Mouse (Mus musculus): ENCODE data around the gene Gm20388. TPM values are rescaled to one million over a fixed set of nuclear protein-coding genes. Genes with fewer than 3 reads are reported as not detected.

Gene Gm20388
- polyA plus RNA-seq, 1 experiment from 2014 or later, result not detected

GRCm38 (mm10) chr8:122637230-122637629 is 2726.6 kb downstream of the Gm20388 start:
- H3K27me3 ChIP-seq (replicated peaks; ENCODE audit: control insufficient read depth, insufficient read depth, low read length), result no peaks in the 10 kb centered on the region
- H3K27ac ChIP-seq (ENCODE audit: low read depth, low read length), result peak overlapping the region; percentile 79; the same call in 1 of the 2 replicates
- TF ChIP-seq CTCF (IDR thresholded peaks at IDR 0.05; ENCODE audit: low read depth), result no peak
- H3K36me3 ChIP-seq (ENCODE audit: control insufficient read depth, insufficient read depth), result peaks cover 16% of the 10 kb centered on the region; the same call in 1 of the 2 replicates
- 70% methylated on average over 9 of the region's 9 CpGs for WGBS
- no peak overlapping the region for H3K4me2 ChIP-seq (replicated peaks; ENCODE audit: low read depth)
- ATAC-seq, result no peak
- no peak overlapping the region for H3K4me3 ChIP-seq (ENCODE audit: low read depth, low read length)
- H3K4me1 ChIP-seq (replicated peaks; ENCODE audit: control insufficient read depth, insufficient read depth, low read length), result peaks cover 19% of the 10 kb centered on the region; the same call in 1 of the 2 replicates
- H3K9me3 ChIP-seq (ENCODE audit: control insufficient read depth), result no peaks in the 10 kb centered on the region
- H3K9ac ChIP-seq (ENCODE audit: low read depth, low read length), result no peak overlapping the region

DNA sequence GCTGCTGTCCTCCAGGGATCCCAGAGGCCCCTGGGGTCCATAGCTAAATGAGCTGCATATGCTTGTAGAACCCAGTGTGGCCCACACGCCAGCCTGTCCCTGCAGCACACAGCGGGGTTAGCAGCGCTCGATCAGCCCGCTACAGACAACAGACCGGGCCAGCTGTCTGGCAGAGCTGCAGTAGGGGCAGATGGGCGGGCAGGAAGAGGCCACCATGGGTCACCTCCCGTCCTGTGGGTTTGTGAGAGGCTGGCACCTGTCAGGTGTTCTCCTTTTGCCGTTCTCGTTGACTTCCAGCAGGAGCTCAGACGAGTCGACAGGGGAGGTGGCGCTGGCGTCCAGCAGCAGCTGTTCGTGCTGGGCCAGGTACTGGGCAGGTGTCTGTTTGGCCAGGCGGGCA is 2728.0 kb downstream of the Gm20388 start:
- peaks cover 19% of the 10 kb centered on the region; the same call in 1 of the 2 replicates for H3K4me1 ChIP-seq (replicated peaks; ENCODE audit: control insufficient read depth, insufficient read depth, low read length)
- WGBS, result 71% methylated on average over 16 of the region's 16 CpGs

DNA sequence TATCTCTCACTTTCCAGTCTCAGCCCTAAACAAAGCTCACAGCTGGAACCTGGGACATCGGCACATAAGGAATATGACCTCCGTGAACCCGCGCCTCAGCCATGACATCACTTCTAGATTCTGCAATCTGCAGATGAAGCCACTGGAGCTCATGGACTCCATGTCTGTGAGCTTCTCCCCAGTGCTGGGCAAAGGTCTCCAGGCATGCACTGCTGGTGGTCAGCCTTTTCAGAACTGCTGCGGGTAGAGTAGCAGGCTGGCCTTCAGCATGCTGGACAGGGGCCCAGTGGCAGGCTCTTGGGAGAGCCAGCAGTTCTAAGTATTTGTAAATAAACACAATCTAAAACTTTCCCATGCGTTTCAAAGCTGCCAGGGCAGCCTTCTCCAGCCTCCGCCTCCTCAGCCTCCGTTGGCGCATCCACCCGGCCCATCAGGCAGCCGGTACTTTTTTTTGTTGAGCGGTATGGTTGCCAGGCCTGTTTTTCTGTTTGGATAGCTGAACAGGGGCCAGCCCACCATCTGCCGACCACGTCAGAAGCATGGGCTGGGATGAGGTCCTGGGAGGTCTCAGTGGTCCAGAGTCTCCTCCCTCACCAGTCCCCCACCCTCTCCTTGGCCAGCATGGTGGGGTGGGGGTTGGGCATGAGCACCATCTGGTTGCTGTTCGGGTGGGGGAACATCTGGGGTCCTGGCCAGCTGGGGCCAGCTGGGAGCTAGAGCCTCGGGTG is 2729.0 kb downstream of the Gm20388 start:
- Histone ChIP-seq H3K4me1 (replicated peaks; ENCODE audit: control insufficient read depth, insufficient read depth, low read length) (peaks cover 19% of the 10 kb centered on the region; the same call in 1 of the 2 replicates), H3K4me2 (replicated peaks; ENCODE audit: low read depth) (no peak overlapping the region), H3K27ac (ENCODE audit: low read depth, low read length) (0 out of 2 replicates have a peak overlapping the region, but pooled peaks have one; percentile 46), H3K36me3 (ENCODE audit: control insufficient read depth, insufficient read depth) (no peaks in the 10 kb centered on the region; the same call in 1 of the 2 replicates), H3K9me3 (ENCODE audit: control insufficient read depth) (no peaks in the 10 kb centered on the region), H3K9ac (ENCODE audit: low read depth, low read length) (no peak overlapping the region; the same call in 1 of the 2 replicates), H3K27me3 (replicated peaks; ENCODE audit: control insufficient read depth, insufficient read depth, low read length) (no peaks in the 10 kb centered on the region), H3K4me3 (ENCODE audit: low read depth, low read length) (no peak overlapping the region)
- TF ChIP-seq CTCF (IDR thresholded peaks at IDR 0.05; ENCODE audit: low read depth), result no peak
- 34% methylated on average over 16 of the region's 16 CpGs for WGBS
- no peak for ATAC-seq

More for the DNA sequence above, 2728.0 kb downstream of the Gm20388 start:
- Histone ChIP-seq H3K27me3 (replicated peaks; ENCODE audit: control insufficient read depth, insufficient read depth, low read length) (no peaks in the 10 kb centered on the region), H3K4me2 (replicated peaks; ENCODE audit: low read depth) (no peak overlapping the region), H3K4me3 (ENCODE audit: low read depth, low read length) (no peak overlapping the region), H3K9me3 (ENCODE audit: control insufficient read depth) (no peaks in the 10 kb centered on the region), H3K27ac (ENCODE audit: low read depth, low read length) (no peak overlapping the region), H3K9ac (ENCODE audit: low read depth, low read length) (no peak overlapping the region; the same call in 1 of the 2 replicates), H3K36me3 (ENCODE audit: control insufficient read depth, insufficient read depth) (peaks cover 8% of the 10 kb centered on the region; the same call in 1 of the 2 replicates)
- ATAC-seq, result no peak
- no peak for TF ChIP-seq CTCF (IDR thresholded peaks at IDR 0.05; ENCODE audit: low read depth)

DNA sequence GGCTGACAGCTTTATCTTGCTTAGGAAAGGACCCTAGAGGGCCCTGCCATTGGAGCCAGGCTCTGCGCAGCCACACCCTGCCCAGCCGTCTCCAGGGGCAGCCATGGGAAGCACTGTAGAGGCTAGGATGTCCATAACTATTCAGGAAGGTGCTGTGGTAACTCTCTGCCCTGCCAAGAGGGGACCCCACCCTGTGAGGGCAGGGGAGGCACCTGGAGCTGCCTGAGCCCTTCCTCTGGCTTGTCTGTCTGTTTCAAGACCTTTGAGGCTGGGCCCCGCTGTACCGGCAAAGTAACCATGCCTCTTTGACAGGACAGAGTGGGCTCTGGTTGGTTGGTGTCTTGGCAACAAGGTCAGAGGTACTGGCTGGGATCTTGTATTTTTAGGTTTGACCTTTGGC is 2730.2 kb downstream of the Gm20388 start:
- H3K27ac ChIP-seq (ENCODE audit: low read depth, low read length), result no peak overlapping the region
- H3K9me3 ChIP-seq (ENCODE audit: control insufficient read depth), result no peaks in the 10 kb centered on the region
- no peaks in the 10 kb centered on the region; the same call in 1 of the 2 replicates for H3K36me3 ChIP-seq (ENCODE audit: control insufficient read depth, insufficient read depth)
- peaks cover 16% of the 10 kb centered on the region; the same call in 1 of the 2 replicates for H3K4me1 ChIP-seq (replicated peaks; ENCODE audit: control insufficient read depth, insufficient read depth, low read length)
- H3K9ac ChIP-seq (ENCODE audit: low read depth, low read length), result no peak overlapping the region
- 74% methylated on average over 4 of the region's 4 CpGs for WGBS
- no peaks in the 10 kb centered on the region for H3K27me3 ChIP-seq (replicated peaks; ENCODE audit: control insufficient read depth, insufficient read depth, low read length)
- no peak for ATAC-seq
- no peak overlapping the region for H3K4me3 ChIP-seq (ENCODE audit: low read depth, low read length)
- no peak overlapping the region for H3K4me2 ChIP-seq (replicated peaks; ENCODE audit: low read depth)
- TF ChIP-seq CTCF (IDR thresholded peaks at IDR 0.05; ENCODE audit: low read depth), result no peak

DNA sequence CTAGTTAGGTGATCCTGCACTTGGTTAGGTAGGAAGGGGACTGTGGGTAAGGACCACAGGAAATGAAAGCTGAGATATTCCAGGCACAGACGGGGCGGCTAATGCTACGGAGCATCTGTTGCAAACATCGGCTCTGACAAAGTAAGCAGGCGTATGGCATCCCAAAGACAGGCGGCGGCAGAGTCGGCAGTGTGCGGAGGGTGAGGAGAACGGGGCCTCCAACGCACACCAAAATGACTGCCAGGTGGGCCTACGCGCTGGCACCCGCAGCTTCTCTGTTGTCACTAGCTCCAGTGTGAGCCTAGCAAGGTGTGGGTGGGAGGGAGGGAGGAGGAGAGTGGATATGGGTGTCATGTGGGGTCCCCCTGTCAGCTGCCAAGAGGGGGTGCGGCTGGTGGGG is 2730.8 kb downstream of the Gm20388 start:
- 64% methylated on average over 15 of the region's 15 CpGs for WGBS
- H3K27ac ChIP-seq (ENCODE audit: low read depth, low read length), result no peak overlapping the region
- H3K4me3 ChIP-seq (ENCODE audit: low read depth, low read length), result no peak overlapping the region
- H3K9ac ChIP-seq (ENCODE audit: low read depth, low read length), result no peak overlapping the region
- peaks cover 13% of the 10 kb centered on the region; the same call in 1 of the 2 replicates for H3K4me1 ChIP-seq (replicated peaks; ENCODE audit: control insufficient read depth, insufficient read depth, low read length)
- no peaks in the 10 kb centered on the region; the same call in 1 of the 2 replicates for H3K36me3 ChIP-seq (ENCODE audit: control insufficient read depth, insufficient read depth)
- no peak for ATAC-seq
- no peak for TF ChIP-seq CTCF (IDR thresholded peaks at IDR 0.05; ENCODE audit: low read depth)
- no peaks in the 10 kb centered on the region for H3K27me3 ChIP-seq (replicated peaks; ENCODE audit: control insufficient read depth, insufficient read depth, low read length)
- no peak overlapping the region for H3K4me2 ChIP-seq (replicated peaks; ENCODE audit: low read depth)
- no peaks in the 10 kb centered on the region for H3K9me3 ChIP-seq (ENCODE audit: control insufficient read depth)

DNA sequence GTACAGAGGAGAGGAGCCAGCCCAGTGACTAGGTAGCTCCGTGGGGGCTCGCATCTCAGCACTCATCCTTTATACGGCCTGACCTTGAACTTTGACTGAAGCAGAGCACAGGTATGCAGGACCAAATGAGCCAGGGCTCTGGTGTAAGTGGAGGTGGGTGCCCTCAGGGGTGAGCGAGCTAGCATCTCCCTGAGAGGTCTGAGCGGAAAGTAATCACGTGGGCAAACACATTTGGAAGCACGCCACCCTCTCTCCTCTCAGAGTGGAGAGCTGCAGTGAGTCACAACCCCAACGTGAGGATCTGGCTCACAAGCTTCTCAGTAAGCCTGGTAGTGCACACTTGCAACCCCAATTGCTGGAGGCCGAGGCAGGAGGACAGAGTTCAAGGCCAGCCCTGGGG is 2731.4 kb downstream of the Gm20388 start:
- no peak for TF ChIP-seq CTCF (IDR thresholded peaks at IDR 0.05; ENCODE audit: low read depth)
- Histone ChIP-seq H3K27ac (ENCODE audit: low read depth, low read length) (no peak overlapping the region), H3K9me3 (ENCODE audit: control insufficient read depth) (no peaks in the 10 kb centered on the region), H3K27me3 (replicated peaks; ENCODE audit: control insufficient read depth, insufficient read depth, low read length) (no peaks in the 10 kb centered on the region), H3K4me2 (replicated peaks; ENCODE audit: low read depth) (no peak overlapping the region), H3K4me3 (ENCODE audit: low read depth, low read length) (no peak overlapping the region), H3K36me3 (ENCODE audit: control insufficient read depth, insufficient read depth) (peaks cover 3% of the 10 kb centered on the region; the same call in 1 of the 2 replicates), H3K4me1 (replicated peaks; ENCODE audit: control insufficient read depth, insufficient read depth, low read length) (peaks cover 12% of the 10 kb centered on the region; the same call in 1 of the 2 replicates), H3K9ac (ENCODE audit: low read depth, low read length) (no peak overlapping the region)
- whole genome bisulfite sequencing, result 47% methylated on average over 9 of the region's 9 CpGs
- ATAC-seq, result no peak
